Mouse (Mus musculus) forebrain, postnatal 0 days (tissue): Measurements from ENCODE around the gene Gabpb2. TPM values are rescaled to one million over a fixed set of nuclear protein-coding genes. Genes with fewer than 3 reads are reported as not detected.

Experiments
- ATAC-seq: fragments of 200-750 bp; cut with Nextera tagmentation; 2 replicates; pipeline ENCODE4 v1.8.0; 2017; ENCODE audit warnings: mild to moderate bottlenecking, moderate library complexity
- DNase-seq: peaks from one replicate; pipeline ENCODE4 v3.0.0-alpha.2; 2015
- H3K27ac ChIP-seq: fragments of 300-500 bp; sonication (generic); 2 replicates; pipeline ENCODE4 v1.5.1; 2014; ENCODE audit warnings: low read depth, mild to moderate bottlenecking, antibody characterized with exemption, low read length, moderate library complexity, mixed read lengths
- H3K27me3 ChIP-seq: fragments of 300-500 bp; sonication (generic); 2 replicates; pipeline ENCODE4 v1.6.1; 2014; ENCODE audit warnings: mild to moderate bottlenecking, low read length, mixed read lengths; ENCODE audit not compliant: insufficient read depth
- H3K36me3 ChIP-seq: fragments of 300-500 bp; sonication (generic); 2 replicates; pipeline ENCODE4 v1.6.1; 2014; ENCODE audit warnings: mild to moderate bottlenecking, moderate library complexity; ENCODE audit not compliant: insufficient read depth
- H3K4me1 ChIP-seq: fragments of 300-500 bp; sonication (generic); 2 replicates; pipeline ENCODE4 v1.6.1; 2014; ENCODE audit warnings: antibody characterized with exemption; ENCODE audit not compliant: insufficient read depth
- H3K4me2 ChIP-seq: fragments of 300-500 bp; sonication (generic); 2 replicates; pipeline ENCODE4 v1.6.1; 2014; ENCODE audit warnings: low read depth, mild to moderate bottlenecking, moderate library complexity
- H3K4me3 ChIP-seq: fragments of 300-500 bp; sonication (generic); 2 replicates; pipeline ENCODE4 v1.5.1; 2014; ENCODE audit warnings: low read depth, low read length, mixed read lengths
- H3K9ac ChIP-seq: fragments of 300-500 bp; sonication (generic); 2 replicates; pipeline ENCODE4 v1.6.1; 2014; ENCODE audit warnings: mild to moderate bottlenecking
- H3K9me3 ChIP-seq: fragments of 300-500 bp; sonication (generic); 2 replicates; pipeline ENCODE4 v1.6.1; 2016; ENCODE audit warnings: low read length
- CTCF ChIP-seq: sonication (generic); IDR thresholded peaks from 2 replicates; pipeline ENCODE4 v1.5.1; 2016; ENCODE audit warnings: antibody characterized with exemption, control low read depth, low read depth
- WGBS: fragments of 180-500 bp; shearing (Covaris S2); extraction: QIAGEN DNeasy Blood & Tissue Kit; methylation state at CpG from one replicate; pipeline ENCODE4 v1.1.7; 2014; 5-methylcytosine and 5-hydroxymethylcytosine counted together
- polyA plus RNA-seq: library from polyadenylated mRNA; unstranded; fragments of >200 nt; fragmentation: Nextera tagmentation; extraction: Ambion mirVana; gene quantifications from 2 replicates; pipeline ENCODE4 v1.2.1, GENCODE M21; 2015
- total RNA-seq: library from RNA; depleted of rRNA; stranded (reverse); fragments of >200 nt; gene quantifications from 2 replicates; pipeline ENCODE4 v1.2.3, GENCODE M21; 2014

Gene Gabpb2
- total and polyA plus RNA-seq, 2 experiments from 2014 or later: 1.5 to 9.9 TPM

- 63% methylated on average over 2 of the region's 2 CpGs for WGBS
- TF ChIP-seq CTCF: no peak
- Histone ChIP-seq H3K36me3 (peaks cover 14% of the 10 kb centered on the region; the same call in 1 of the 2 replicates), H3K27ac (no peak overlapping the region), H3K9me3 (no peaks in the 10 kb centered on the region), H3K9ac (no peak overlapping the region), H3K4me3 (no peak overlapping the region), H3K27me3 (no peaks in the 10 kb centered on the region), H3K4me2 (no peak overlapping the region), H3K4me1 (no peaks in the 10 kb centered on the region)
- ATAC-seq (no peak), DNase-seq (no peak)
Observed at GRCm38 (mm10) chr3:95210585-95210984, 7.1 kb downstream of the Gabpb2 start.

GRCm38 (mm10) chr3:95208286-95208685 is 9.4 kb downstream of the Gabpb2 start:
- DNase-seq (no peak), ATAC-seq (no peak)
- no peaks in the 10 kb centered on the region for H3K4me1 ChIP-seq
- H3K27me3 ChIP-seq: no peaks in the 10 kb centered on the region
- H3K4me2 ChIP-seq: no peak overlapping the region
- no peak overlapping the region for H3K4me3 ChIP-seq
- TF ChIP-seq CTCF: no peak
- WGBS: 90% methylated on average over 4 of the region's 4 CpGs
- no peak overlapping the region for H3K9ac ChIP-seq
- no peak overlapping the region for H3K27ac ChIP-seq
- H3K9me3 ChIP-seq: no peaks in the 10 kb centered on the region
- H3K36me3 ChIP-seq: peaks cover 12% of the 10 kb centered on the region; the same call in 1 of the 2 replicates

GRCm38 (mm10) chr3:95203880-95204279 is 13.8 kb downstream of the Gabpb2 start:
- no peak overlapping the region for H3K4me2 ChIP-seq
- H3K4me1 ChIP-seq: no peaks in the 10 kb centered on the region
- WGBS: 76% methylated on average over 6 of the region's 6 CpGs
- no peaks in the 10 kb centered on the region for H3K9me3 ChIP-seq
- TF ChIP-seq CTCF: no peak
- H3K4me3 ChIP-seq: no peak overlapping the region
- ATAC-seq (no peak), DNase-seq (no peak)
- no peak overlapping the region for H3K27ac ChIP-seq
- no peak overlapping the region for H3K9ac ChIP-seq
- H3K27me3 ChIP-seq: no peaks in the 10 kb centered on the region
- H3K36me3 ChIP-seq: peaks cover 20% of the 10 kb centered on the region

- TF ChIP-seq CTCF: no peak
- Histone ChIP-seq H3K4me3 (no peak overlapping the region), H3K27me3 (no peaks in the 10 kb centered on the region), H3K36me3 (peaks cover 31% of the 10 kb centered on the region), H3K27ac (peak overlapping the region; percentile 35; the same call in 1 of the 2 replicates), H3K9ac (no peak overlapping the region), H3K4me1 (no peaks in the 10 kb centered on the region), H3K9me3 (no peaks in the 10 kb centered on the region), H3K4me2 (no peak overlapping the region)
- ATAC-seq (peak; percentile 65), DNase-seq (peak; percentile 47)
- 53% methylated on average over 2 of the region's 2 CpGs for WGBS
Observed at GRCm38 (mm10) chr3:95200562-95200961, 17.2 kb downstream of the Gabpb2 start.

- Histone ChIP-seq H3K27ac (peak overlapping the region; percentile 35; the same call in 1 of the 2 replicates), H3K9ac (no peak overlapping the region), H3K4me3 (no peak overlapping the region), H3K4me2 (no peak overlapping the region), H3K27me3 (no peaks in the 10 kb centered on the region), H3K4me1 (no peaks in the 10 kb centered on the region), H3K36me3 (peaks cover 35% of the 10 kb centered on the region), H3K9me3 (no peaks in the 10 kb centered on the region)
- TF ChIP-seq CTCF: no peak
- DNase-seq (no peak), ATAC-seq (no peak)
- 72% methylated on average over 7 of the region's 7 CpGs for WGBS
Observed at GRCm38 (mm10) chr3:95200132-95200531, 17.6 kb downstream of the Gabpb2 start.

GRCm38 (mm10) chr3:95199101-95199500 is 18.6 kb downstream of the Gabpb2 start:
- Histone ChIP-seq H3K9ac (no peak overlapping the region), H3K4me2 (no peak overlapping the region), H3K36me3 (peaks cover 34% of the 10 kb centered on the region), H3K27ac (no peak overlapping the region), H3K4me1 (no peaks in the 10 kb centered on the region), H3K4me3 (no peak overlapping the region), H3K9me3 (no peaks in the 10 kb centered on the region), H3K27me3 (no peaks in the 10 kb centered on the region)
- DNase-seq: no peak
- ATAC-seq: no peak
- TF ChIP-seq CTCF: no peak
- WGBS: 85% methylated on average over 1 of the region's 1 CpGs

- TF ChIP-seq CTCF: no peak
Observed at GRCm38 (mm10) chr3:95195772-95196171, 21.9 kb downstream of the Gabpb2 start.

More at GRCm38 (mm10) chr3:95195772-95196171, 21.9 kb downstream of the Gabpb2 start:
- H3K27me3 ChIP-seq: no peaks in the 10 kb centered on the region
- H3K9me3 ChIP-seq: no peaks in the 10 kb centered on the region
- no peaks in the 10 kb centered on the region for H3K4me1 ChIP-seq
- no peak overlapping the region for H3K4me3 ChIP-seq
- no peak overlapping the region for H3K9ac ChIP-seq
- 75% methylated on average over 2 of the region's 2 CpGs for WGBS
- H3K4me2 ChIP-seq: no peak overlapping the region
- DNase-seq (no peak), ATAC-seq (no peak)
- H3K27ac ChIP-seq: no peak overlapping the region
- H3K36me3 ChIP-seq: peaks cover 34% of the 10 kb centered on the region
